ENCODE assay signal across 19 mouse cellular contexts in genomic region chr12:52544532-52544931, GRCm38 (mm10). TPM values are rescaled to one million over a fixed set of nuclear protein-coding genes. Genes with fewer than 3 reads are reported as not detected.
A peak's percentile ranks its signal among the peaks of the same experiment; 100 is the strongest.
DNase-seq lines count a peak whose midpoint lies in the region; ATAC-seq and TF ChIP-seq lines count a peak whose summit lies in the region.
"Had no signal": no experiment of that assay in that cellular context is flagged by ENCODE, and none has a peak within 500 bp of the region (broad histone marks: within the 10 kb centered on the region; RNA-seq: fewer than 3 reads in every experiment).

No protein-coding gene starts in this region.

- no peaks in the 10 kb centered on the region for H3K36me3 ChIP-seq in liver, embryonic 14.5 days (replicated peaks; ENCODE audit: control insufficient read depth, insufficient read depth, low read depth)
- H3K36me3 ChIP-seq in heart, adult 2 months (ENCODE audit: control insufficient read depth, insufficient read depth, low read length), result peaks cover 3% of the 10 kb centered on the region
- H3K36me3 ChIP-seq: forebrain, embryonic 12.5 days; hindbrain, embryonic 15.5 days had no signal

- H3K4me2 ChIP-seq in liver, embryonic 14.5 days (ENCODE audit: low read depth), result no peak overlapping the region
- H3K4me2 ChIP-seq: embryonic facial prominence, embryonic 13.5 days; forebrain, embryonic 12.5 days; heart, embryonic 12.5 days; hindbrain, embryonic 15.5 days had no signal

- H3K9me3 ChIP-seq in liver, embryonic 14.5 days (ENCODE audit: control insufficient read depth, low read length), result no peaks in the 10 kb centered on the region
- H3K9me3 ChIP-seq: embryonic facial prominence, embryonic 13.5 days; forebrain, embryonic 12.5 days; heart, embryonic 12.5 days; hindbrain, embryonic 15.5 days had no signal

- no peak overlapping the region for H3K4me3 ChIP-seq in liver, embryonic 14.5 days (ENCODE audit: insufficient read depth in 1 of 2, low read depth in 2 of 2, low read length in 2 of 2)
- H3K4me3 ChIP-seq in heart, adult 2 months, result no peak overlapping the region
- H3K4me3 ChIP-seq: embryonic facial prominence, embryonic 13.5 days; forebrain, embryonic 12.5 days; heart, embryonic 12.5 days; hindbrain, embryonic 15.5 days had no signal

- no peak for TF ChIP-seq CTCF in liver, embryonic 14.5 days (IDR thresholded peaks at IDR 0.05; ENCODE audit: low read depth)
- TF ChIP-seq CTCF in heart, adult 2 months (IDR thresholded peaks at IDR 0.05), result no peak

- WGBS in liver, embryonic 14.5 days (ENCODE audit: insufficient replicate concordance), result 24% methylated on average over 3 of the region's 3 CpGs
- 58% methylated on average over 3 of the region's 3 CpGs for WGBS in heart, adult 2 months

- no peak overlapping the region for H3K9ac ChIP-seq in liver, embryonic 14.5 days (replicated peaks)
- no peak overlapping the region for H3K9ac ChIP-seq in heart, adult 2 months (ENCODE audit: low read depth, low read length)
- H3K9ac ChIP-seq: embryonic facial prominence, embryonic 13.5 days; forebrain, embryonic 12.5 days; heart, embryonic 12.5 days; hindbrain, embryonic 15.5 days had no signal

- H3K27me3 ChIP-seq in liver, embryonic 14.5 days (ENCODE audit: control insufficient read depth, insufficient read depth, low read length), result no peaks in the 10 kb centered on the region
- H3K27me3 ChIP-seq in heart, adult 2 months (ENCODE audit: control insufficient read depth, insufficient read depth, low read length), result no peaks in the 10 kb centered on the region
- H3K27me3 ChIP-seq: CH12.LX; embryonic facial prominence, embryonic 13.5 days; forebrain, embryonic 12.5 days; heart, embryonic 12.5 days; hindbrain, embryonic 15.5 days had no signal

- intact Hi-C loops in heart, adult 2 months (cut with DNase I), result loop anchor here (5.0 kb wide), 1 partner anchor 37 kb away; no protein-coding TSS in a partner anchor

- no peak for TF ChIP-seq POLR2A in heart, adult 2 months (IDR thresholded peaks at IDR 0.05; ENCODE audit: insufficient read depth, low read depth, low read length)

- H3K27ac ChIP-seq in liver, embryonic 14.5 days, result no peak overlapping the region
- H3K27ac ChIP-seq in heart, adult 2 months, result no peak overlapping the region
- H3K27ac ChIP-seq: embryonic facial prominence, embryonic 13.5 days; forebrain, embryonic 12.5 days; hindbrain, embryonic 15.5 days had no signal

- no peaks in the 10 kb centered on the region for H3K79me2 ChIP-seq in heart, adult 2 months (replicated peaks; ENCODE audit: control insufficient read depth, insufficient read depth, low read length)

- peaks cover 0 to 2% of the 10 kb centered on the region in 2 experiments; a peak in 1 of 4 replicates for H3K4me1 ChIP-seq in liver, embryonic 14.5 days (replicated peaks; ENCODE audit: control insufficient read depth in 2 of 2, insufficient read depth in 2 of 2, low read length in 1 of 2)
- H3K4me1 ChIP-seq in heart, adult 2 months (ENCODE audit: control insufficient read depth, insufficient read depth, low read length), result no peaks in the 10 kb centered on the region
- H3K4me1 ChIP-seq: embryonic facial prominence, embryonic 13.5 days; forebrain, embryonic 12.5 days; hindbrain, embryonic 15.5 days had no signal

- DNase-seq in liver, embryonic 14.5 days (ENCODE audit: low read depth in 3 of 3, low spot score in 3 of 3), result peak in 1 of 3 experiments; percentile 1
- DNase-seq in thymus, postnatal 14 days, result no peak
- no peak for DNase-seq in heart, adult 2 months
- DNase-seq in right cerebral cortex, postnatal 4 days, result no peak
- DNase-seq: adrenal gland, adult 8-10 months; B cell, adult 2 months; cerebellum, adult 18-20 months; cerebellum, adult 9-11 months; cerebellum, postnatal 36 days; gastrocnemius, postnatal 10 days; heart, postnatal 36 days had no signal

- TF ChIP-seq EP300 in liver, embryonic 14.5 days (IDR thresholded peaks at IDR 0.05; ENCODE audit: low read depth), result 0 out of 2 replicates have a peak, but pooled peaks have one; percentile 22
- TF ChIP-seq EP300 in heart, adult 2 months (IDR thresholded peaks at IDR 0.05; ENCODE audit: insufficient read depth, low read depth, low read length), result no peak

- peak; percentile 53 for ATAC-seq in CD4-positive, CD25-positive, alpha-beta regulatory T cell, adult 4 months
- ATAC-seq in inflammation-experienced regulatory T-cells, adult 6 months, result peak; percentile 66
- peak; percentile 57; the same call in 1 of the 2 replicates for ATAC-seq in liver, embryonic 14.5 days (ENCODE audit: insufficient read depth)
- ATAC-seq: forebrain, embryonic 16.5 days had no signal

RNA-seq across cellular contexts. Expression of gene Arhgap5, which starts 40.8 kb away (rescaled TPM):
- 10 to 100 TPM; 21.9 to 25.3 TPM for polyA plus RNA-seq in CD4-positive, CD25-positive, alpha-beta regulatory T cell, adult 4 months (2017; shearing (Covaris generic))
- polyA plus RNA-seq in inflammation-experienced regulatory T-cells, adult 6 months (2017; shearing (Covaris generic)), result 10 to 100 TPM; 18.7 to 40.2 (median 38.0) TPM
- polyA plus RNA-seq in liver, embryonic 14.5 days (2012; rRNA removed), result 2.6 and 3.5 TPM in 2 replicates
- 7.8 and 9.4 TPM in 2 replicates for polyA plus RNA-seq in liver, embryonic 14.5 days (2014; fragmentation: Nextera tagmentation; extraction: Ambion mirVana)
- total RNA-seq in heart, adult 2 months (2021), result 10 to 100 TPM; 72.2 to 81.3 TPM
- polyA plus RNA-seq in heart, adult 2 months (2012; rRNA removed), result 7.3 and 17.5 TPM in 2 replicates
